Mouse (Mus musculus) embryonic fibroblast, embryonic 13.5 days (primary cell): ENCODE data around the gene Rcsd1. TPM values are rescaled to one million over a fixed set of nuclear protein-coding genes. Genes with fewer than 3 reads are reported as not detected.

Source experiments
- H3K27ac ChIP-seq: 2 replicates; pipeline ENCODE4 v1.5.1; 2012; ENCODE audit warnings: low read length, control low read depth, inconsistent platforms; ENCODE audit not compliant: insufficient read depth
- H3K4me1 ChIP-seq: 2 replicates; pipeline ENCODE4 v1.6.1; 2011; ENCODE audit warnings: low read length; ENCODE audit not compliant: control insufficient read depth, insufficient read depth
- H3K4me3 ChIP-seq: 2 replicates; pipeline ENCODE4 v1.5.1; 2011; ENCODE audit warnings: mild to moderate bottlenecking, control low read depth, low read length; ENCODE audit not compliant: insufficient read depth
- CTCF ChIP-seq: IDR thresholded peaks from 2 replicates; pipeline ENCODE4 v1.5.1; 2011; ENCODE audit warnings: mild to moderate bottlenecking, control low read depth, low read length, moderate library complexity, borderline replicate concordance; ENCODE audit not compliant: insufficient read depth
- POLR2A ChIP-seq: IDR thresholded peaks from 2 replicates; pipeline ENCODE4 v1.6.1; 2011; ENCODE audit warnings: low read depth, mild to moderate bottlenecking, control low read depth, low read length, moderate library complexity
- polyA plus RNA-seq: library from polyadenylated mRNA; stranded (reverse); fragments of >200 nt; gene quantifications from 2 replicates; pipeline ENCODE4 v1.2.4, GENCODE M21; 2011; ENCODE audit warnings: low read depth; ENCODE audit not compliant: missing spikeins, insufficient read length

Gene Rcsd1
- polyA plus RNA-seq, 1 experiment: 2.3 TPM

GRCm38 (mm10) chr1:165603218-165603617, 106.3 kb downstream of the Rcsd1 start:
- H3K4me1 ChIP-seq: no peaks in the 10 kb centered on the region
- no peak for TF ChIP-seq POLR2A
- no peak for TF ChIP-seq CTCF
- no peak overlapping the region for H3K27ac ChIP-seq
- no peak overlapping the region for H3K4me3 ChIP-seq

GRCm38 (mm10) chr1:165601775-165602280, 107.7 kb downstream of the Rcsd1 start:
- Histone ChIP-seq H3K4me1 (no peaks in the 10 kb centered on the region), H3K4me3 (no peak overlapping the region)
- TF ChIP-seq CTCF (no peak), POLR2A (no peak)

More at GRCm38 (mm10) chr1:165601775-165602280, 107.7 kb downstream of the Rcsd1 start:
- H3K27ac ChIP-seq: no peak overlapping the region

Other genes starting within 250 kb of the Rcsd1 start
- 36.3 and 43.2 TPM in 2 replicates for gene Dcaf6, start 249.3 kb downstream of the Rcsd1 start, polyA plus RNA-seq
- gene Mpc2, start 249.1 kb downstream of the Rcsd1 start, polyA plus RNA-seq: 38.6 and 55.9 TPM in 2 replicates
- not detected in 2 replicates for gene Adcy10, start 224.6 kb downstream of the Rcsd1 start, polyA plus RNA-seq
- gene Mpzl1, start 75.2 kb downstream of the Rcsd1 start, polyA plus RNA-seq: 65.4 and 89.6 TPM in 2 replicates
- gene Creg1, start 54.0 kb upstream of the Rcsd1 start, polyA plus RNA-seq: 31.1 and 37.5 TPM in 2 replicates
- gene Cd247, start 78.9 kb upstream of the Rcsd1 start, polyA plus RNA-seq: not detected in 2 replicates